Mouse (Mus musculus) monocyte, adult 59 days (primary cell): ENCODE measurements around the gene Gm3159. TPM values are rescaled to one million over a fixed set of nuclear protein-coding genes. Genes with fewer than 3 reads are reported as not detected.

Experiments used
- total RNA-seq, 2 experiments: library from RNA; stranded (reverse); gene quantifications; one replicate each; pipeline ENCODE4 v1.2.4; 2023

Gene Gm3159
- not detected for total RNA-seq

DNA sequence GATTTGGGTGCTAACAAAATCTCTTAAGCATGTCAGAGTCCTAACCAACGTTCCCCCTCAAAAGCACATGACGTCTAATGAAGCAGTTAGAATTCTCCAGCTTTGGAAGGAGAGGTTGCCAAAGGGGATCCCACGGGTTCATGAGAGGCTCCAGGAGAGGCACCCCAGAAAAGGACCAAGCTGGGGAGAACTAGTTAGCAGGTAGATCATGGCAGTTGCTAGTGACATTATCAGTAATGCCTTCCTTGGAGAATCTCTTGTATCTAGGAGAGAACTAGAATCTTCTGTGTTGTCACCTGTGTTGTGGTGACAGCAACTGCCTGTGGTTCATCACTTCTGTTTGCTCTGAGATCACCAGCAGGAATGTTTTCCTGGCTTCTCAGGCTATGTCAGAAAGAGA lies at the start of gene Gm3159:
TSS of gene Gm3159 (plus strand) at position 301 of the 400 bp plus-strand sequence.

DNA sequence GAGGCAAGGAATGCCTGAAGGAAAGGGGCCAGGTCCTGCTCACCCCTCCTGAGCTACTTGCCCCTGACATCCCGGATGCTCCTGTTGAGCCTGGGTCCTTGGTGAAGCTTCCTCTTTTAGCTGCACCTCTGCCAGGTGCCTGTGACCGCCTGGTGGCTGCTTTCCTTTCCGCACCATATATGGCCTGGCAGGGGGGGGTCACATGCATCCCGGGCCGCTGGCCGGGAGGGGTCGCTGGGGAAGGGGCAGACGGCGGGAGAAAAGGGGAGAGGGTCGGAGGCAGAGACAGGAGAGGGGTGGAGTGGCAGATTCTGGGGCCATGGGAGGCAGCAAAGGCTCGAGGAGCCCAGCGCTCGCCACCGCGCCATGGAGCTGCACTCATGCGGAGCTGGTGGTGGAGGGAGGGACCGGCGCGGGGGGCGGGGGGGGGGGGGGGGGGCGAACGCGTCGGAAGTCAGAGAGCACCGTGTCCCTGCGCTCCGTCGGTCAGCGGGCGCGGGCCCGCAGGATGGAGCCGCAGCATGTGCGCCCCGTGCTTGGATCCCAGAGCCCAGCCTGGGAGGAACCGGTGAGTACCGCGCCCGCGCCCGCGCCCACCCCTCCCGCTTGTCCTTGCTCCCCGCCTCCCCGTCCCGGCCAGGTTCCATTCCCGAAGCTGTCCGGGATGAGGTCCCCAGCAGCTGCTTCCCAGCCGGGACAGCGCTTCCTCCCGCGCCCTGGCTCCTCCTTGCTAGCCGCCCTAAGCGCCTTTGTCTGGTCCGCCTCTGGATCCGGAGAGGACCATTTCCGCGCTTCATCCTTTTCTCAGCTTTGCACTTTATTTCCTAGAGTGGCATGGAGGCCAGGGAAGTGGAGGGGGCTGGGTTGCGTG lies 17.9 kb downstream of the Gm3159 start, which contains the start of gene Gm3164:
TSS of gene Gm3164 (plus strand) at position 484 of the 871 bp plus-strand sequence.

DNA sequence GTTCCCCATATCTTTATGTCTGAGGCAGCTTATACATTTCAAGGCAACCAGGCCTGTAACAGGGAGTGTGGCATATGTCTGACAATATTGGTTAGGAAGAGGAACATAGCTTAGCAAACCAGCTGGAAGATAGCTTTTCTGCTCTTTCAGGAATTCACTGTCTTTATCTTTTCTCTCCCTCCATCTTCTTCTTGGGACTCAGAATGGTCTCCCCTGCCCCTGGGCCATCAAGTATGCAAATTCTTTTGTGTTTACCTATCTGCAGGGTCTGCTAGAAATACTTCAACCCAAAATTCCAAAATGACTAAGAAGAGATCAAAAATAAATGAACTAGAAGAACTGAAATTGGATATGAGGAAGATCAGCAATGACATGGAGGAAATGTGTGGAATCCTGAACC lies 33.4 kb downstream of the Gm3159 start, which contains the start of gene Gm3173:
TSS of gene Gm3173 (plus strand) at position 301 of the 400 bp plus-strand sequence.

Other genes starting within 250 kb of the Gm3159 start
- gene Gm3127, start 232.5 kb upstream of the Gm3159 start, total RNA-seq, result not detected
- not detected for gene Gm2974, start 214.9 kb upstream of the Gm3159 start, total RNA-seq
- not detected for gene Gm3138, start 147.9 kb upstream of the Gm3159 start, total RNA-seq
- not detected for gene Gm3149, start 80.2 kb upstream of the Gm3159 start, total RNA-seq
- not detected for gene 2610042L04Rik, start 62.8 kb upstream of the Gm3159 start, total RNA-seq
- not detected for gene Gm3164, start 17.9 kb downstream of the Gm3159 start, total RNA-seq
- gene Gm3173, start 33.5 kb downstream of the Gm3159 start, total RNA-seq, result not detected
- gene Gm3182, start 84.2 kb downstream of the Gm3159 start, total RNA-seq, result not detected
- gene Gm3047, start 157.9 kb downstream of the Gm3159 start, total RNA-seq, result not detected
- not detected for gene Gm8159, start 234.8 kb downstream of the Gm3159 start, total RNA-seq